Mouse (Mus musculus) adrenal gland, adult (tissue): ENCODE data around the gene Eif4enif1.

Source experiments
- DNase-seq, 2 experiments: peaks; one replicate each; pipeline ENCODE4 v3.0.0; 2022 to 2023; ENCODE audit warnings: low spot score in 1 of 2; ENCODE audit not compliant: inconsistent age in 2 of 2

The Eif4enif1 gene

DNA sequence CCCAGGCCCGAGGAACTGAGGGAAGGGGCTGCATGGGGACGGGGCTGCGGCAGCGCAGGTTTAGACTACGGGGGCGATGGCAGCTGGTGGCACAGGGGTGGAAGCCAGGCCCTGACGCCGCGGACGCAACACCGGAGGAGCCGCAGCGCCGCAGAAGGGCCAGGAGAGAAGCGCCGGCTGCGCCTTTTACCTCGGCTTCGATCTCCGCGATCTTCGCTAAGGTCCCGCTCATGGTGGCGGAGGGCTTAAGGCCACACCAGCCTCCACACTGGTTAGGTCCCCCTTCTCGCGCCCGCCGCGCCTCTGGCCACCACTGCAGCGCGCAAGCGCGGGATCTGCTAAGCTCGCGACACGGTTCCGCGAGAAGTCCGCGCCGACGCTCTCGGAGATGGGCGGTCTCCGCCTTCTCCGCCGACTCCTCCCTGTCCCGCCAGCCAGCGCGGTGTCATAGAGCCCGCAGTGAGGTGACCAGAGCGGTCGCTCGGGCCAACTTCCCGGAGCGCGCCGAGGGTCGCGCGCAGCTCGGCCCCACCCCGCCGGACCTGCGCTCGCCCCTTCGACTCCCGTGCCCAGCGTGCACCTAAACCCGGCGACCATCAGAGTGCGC, 64.0 kb downstream of the Eif4enif1 start, which contains the start of gene Drg1:
Drg1 (minus strand) TSS at position 337 of the 607 bp plus-strand sequence.
- peak; percentile 95 to 97 for DNase-seq

DNA sequence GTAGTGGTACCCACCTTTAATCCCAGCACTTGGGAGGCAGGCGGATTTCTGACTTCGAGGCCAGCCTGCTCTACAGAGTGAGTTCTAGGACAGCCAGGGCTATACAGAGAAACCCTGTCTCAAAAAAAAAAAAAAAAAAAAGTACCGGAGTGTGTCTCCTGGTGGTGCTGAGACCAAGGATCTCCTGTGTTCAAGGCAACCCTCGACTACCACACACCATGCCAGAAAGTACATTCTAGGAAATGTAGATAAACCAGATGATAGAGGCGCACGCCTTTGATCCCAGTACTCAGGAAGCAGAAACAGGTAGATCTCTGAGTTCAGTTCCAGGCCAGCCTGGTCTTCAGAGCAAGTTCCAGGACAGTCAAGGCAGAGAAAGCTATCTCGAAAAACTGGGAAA, 64.9 kb downstream of the Eif4enif1 start:
- peak in 1 of 2 experiments; percentile 37 for DNase-seq

DNA sequence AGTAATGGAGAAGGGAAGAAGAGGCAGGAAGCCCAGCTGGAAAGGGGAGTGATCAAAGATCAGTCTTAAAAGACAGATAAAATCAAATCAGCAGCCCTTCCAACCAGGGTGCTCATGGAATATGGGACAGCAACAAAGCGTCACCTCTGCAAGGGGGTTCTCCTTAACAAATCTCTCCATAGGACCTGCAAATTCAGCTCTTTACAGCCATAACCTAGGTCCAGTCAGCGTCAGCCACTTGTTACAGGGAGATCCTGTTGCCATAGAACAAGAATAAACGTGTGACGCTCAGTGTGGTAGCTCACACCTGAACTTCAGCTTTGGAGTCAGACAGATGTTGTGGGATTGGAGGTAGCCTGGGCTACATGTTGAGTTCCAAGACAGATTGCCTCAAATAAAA, 67.0 kb downstream of the Eif4enif1 start:
- DNase-seq = no peak

DNA sequence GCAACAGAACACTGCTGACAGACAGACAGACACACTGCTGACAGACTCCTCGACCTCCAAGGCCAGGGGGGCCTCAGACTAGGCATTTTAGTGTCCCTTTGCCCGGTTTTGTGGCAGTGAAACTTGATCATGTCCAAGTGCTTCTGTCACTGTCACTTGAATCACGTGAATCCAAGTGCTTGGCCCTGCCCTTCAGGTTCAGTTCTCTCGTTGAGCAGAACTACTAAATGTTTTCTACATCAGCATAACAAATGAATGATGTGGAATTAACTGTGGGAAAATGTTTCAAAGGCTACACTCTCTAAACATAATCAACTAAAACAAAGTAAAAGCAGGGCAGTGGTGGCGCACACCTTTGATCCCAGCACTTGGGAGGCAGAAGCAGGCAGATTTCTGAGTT, 76.2 kb downstream of the Eif4enif1 start:
- DNase-seq = no peak

DNA sequence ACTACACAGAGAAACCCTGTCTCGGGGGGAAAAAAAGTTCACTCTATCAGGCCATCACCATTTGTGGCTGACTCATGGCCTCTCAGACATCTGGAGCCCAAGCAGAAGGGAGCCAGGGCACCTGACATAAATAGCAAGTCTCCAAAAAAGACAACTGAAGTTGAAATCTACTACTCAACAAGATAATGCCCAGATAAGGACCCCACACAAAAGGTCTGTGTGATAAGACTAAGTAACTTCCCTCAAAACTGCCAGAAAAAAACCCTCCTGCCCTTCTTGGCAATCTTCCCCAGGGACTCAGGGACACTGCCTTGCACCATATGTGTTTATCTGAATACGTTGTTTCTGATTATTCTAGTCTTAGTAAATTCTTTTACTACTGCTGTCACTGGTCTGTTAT, 77.5 kb downstream of the Eif4enif1 start:
- no peak for DNase-seq

DNA sequence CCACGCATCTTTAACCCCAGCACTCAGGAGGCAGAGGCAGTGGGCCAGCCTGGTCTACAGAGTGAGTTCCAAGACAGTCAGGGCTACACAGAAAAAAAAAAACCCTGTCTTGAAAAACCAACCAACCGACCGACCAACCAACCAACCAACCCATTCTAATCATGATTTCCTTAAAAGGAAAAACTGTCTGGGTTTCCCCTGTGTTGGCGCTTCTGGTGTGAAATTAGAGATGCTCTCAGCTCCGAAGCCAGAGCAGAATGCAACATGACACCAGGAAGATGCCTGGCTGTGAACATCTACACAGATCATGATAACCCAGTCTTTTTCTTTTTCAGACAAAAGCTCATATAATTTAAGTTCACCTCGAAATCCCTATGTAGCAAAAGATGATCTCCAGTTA, 80.7 kb downstream of the Eif4enif1 start:
- no peak for DNase-seq

DNA sequence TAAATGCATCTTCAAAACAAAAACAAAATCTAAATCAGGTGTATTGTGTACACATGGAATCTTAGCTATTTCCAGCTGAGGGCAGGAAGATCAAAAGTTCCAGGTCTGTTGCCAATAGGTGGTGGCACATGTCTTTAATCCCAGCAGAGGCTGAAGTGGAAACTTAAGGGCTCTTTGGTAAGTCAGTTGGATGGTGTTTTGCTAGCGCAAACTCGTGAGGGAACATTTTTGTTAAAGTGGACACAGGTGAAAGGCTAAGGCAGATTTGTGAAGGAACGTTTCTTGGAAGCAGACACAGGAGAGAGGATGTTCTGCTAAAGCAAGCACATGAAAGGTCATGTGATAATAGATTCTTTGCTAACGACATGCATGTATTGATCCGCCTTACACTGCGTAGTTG, 81.5 kb downstream of the Eif4enif1 start:
- no peak for DNase-seq

DNA sequence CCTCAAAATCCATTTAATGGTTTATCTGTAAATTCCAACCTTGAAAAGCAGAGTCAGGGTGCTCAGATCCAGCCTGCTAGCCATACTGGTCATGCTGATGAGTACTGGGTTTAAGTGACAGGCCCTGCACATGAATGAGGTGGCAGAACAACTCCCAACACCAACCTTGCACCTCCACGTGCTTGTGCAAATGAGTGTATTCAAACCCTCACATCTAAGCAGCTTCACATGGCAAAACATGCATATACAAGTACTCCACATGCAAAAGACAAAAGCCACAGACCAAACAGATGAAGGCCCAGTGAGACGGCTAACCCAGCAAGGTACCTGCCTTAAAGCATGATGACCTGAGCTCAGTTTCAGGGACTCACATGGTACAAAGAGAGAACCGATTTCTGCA, 83.7 kb downstream of the Eif4enif1 start:
- DNase-seq = no peak

DNA sequence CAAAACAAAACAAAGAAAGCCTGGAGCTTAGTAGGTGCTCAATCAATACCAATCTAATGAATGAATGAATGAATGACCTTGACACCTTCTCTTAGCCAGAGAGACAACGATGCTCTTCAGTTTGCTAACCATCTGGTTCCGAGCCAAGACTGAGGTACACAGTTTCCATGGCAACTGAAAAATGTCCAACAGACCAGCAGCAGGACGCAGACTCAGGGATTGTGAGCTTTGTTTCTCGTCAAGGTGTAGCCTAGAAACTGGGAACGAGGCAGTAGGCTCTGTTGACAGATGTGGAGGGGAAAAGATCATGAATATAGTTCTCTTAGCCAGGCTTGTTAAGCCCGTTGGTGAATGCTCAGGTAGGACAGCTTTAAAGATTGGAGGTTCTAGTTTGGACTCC, 84.9 kb downstream of the Eif4enif1 start:
- DNase-seq = no peak

DNA sequence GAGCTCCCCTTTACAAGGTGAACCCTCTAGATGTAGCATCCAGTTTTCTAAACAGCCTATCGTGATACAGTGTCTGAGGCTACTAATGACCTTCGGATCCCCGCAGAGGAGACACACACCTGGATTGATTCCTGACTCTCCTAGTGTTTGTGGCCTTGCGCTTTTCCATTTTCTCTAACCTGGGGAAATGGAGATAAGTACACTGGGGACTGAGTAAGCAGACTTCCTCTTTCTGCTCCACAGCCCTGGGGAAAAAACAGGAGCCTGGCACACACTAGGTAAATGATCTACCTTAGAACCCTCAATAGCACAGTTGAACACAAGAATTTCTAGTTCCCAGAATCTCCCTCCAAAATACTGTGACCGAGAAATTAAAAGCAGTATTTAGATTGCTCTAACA, 85.7 kb downstream of the Eif4enif1 start:
- DNase-seq = no peak

DNA sequence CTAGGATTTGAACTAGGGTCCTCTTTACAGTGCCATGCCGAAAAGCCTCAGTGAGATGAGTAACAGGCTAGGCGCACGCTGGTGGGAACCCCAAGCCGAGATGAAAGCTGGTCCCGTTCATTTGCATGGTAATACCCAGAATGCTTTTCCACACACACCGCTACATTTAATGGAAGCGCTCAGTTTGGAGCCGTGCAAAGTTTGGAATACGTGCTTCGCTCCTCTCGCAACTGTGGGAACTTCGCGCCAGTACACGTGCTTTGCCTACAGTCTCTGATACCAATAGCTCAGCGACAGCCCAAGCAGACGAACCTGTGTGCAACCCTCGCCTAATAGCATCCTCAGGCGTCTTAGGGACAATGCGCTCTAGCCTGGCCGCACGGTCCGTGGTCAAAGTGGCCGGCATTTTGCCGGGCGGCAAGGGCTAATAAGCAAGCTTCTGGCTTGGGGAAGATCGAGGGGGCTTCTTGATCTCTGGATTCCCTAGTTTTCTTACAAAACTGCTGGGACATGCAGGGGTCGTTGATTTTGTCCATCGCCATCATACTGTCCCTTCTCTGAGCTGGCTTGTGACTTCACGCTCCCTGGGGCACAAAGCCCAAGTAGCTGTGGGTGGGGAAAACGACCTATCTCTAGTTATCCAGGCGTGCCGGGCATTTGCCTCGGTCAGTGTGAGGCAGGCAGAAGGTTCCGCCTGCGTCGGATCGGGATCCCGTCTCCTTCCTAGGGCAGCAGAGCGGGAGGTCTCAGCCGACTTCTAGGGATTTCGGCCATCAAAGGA, 86.5 kb downstream of the Eif4enif1 start, which contains the start of gene Patz1:
Patz1 (plus strand) TSS at position 354 of the 781 bp plus-strand sequence.
- DNase-seq = peak; percentile 72 to 90

DNA sequence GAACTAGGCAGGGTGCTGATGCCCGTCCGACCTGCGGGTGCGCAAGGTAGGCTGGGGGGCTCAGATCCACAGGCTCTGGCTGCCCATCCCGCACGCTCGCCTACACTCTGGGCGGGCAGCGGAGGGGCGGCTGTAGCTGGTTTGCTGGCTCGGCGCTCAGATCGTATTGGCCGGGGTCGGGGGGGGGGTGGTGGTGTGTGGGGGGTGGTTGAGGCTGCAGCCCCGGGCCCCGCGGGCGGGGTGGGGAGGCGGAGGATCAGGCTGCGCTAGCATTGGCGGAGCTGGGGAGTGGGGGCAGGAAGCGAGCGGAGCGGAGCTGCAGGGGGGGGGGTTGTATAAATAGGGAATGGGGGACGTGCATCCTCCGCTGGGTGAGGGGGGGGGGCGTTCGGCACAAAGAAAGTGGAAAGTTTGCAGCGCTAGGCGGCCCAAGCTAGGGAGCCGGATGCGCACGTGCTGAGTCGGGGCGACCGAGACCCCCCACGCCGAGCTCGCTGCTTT, 87.2 kb downstream of the Eif4enif1 start:
- DNase-seq = peak in 1 of 2 experiments; percentile 81

DNA sequence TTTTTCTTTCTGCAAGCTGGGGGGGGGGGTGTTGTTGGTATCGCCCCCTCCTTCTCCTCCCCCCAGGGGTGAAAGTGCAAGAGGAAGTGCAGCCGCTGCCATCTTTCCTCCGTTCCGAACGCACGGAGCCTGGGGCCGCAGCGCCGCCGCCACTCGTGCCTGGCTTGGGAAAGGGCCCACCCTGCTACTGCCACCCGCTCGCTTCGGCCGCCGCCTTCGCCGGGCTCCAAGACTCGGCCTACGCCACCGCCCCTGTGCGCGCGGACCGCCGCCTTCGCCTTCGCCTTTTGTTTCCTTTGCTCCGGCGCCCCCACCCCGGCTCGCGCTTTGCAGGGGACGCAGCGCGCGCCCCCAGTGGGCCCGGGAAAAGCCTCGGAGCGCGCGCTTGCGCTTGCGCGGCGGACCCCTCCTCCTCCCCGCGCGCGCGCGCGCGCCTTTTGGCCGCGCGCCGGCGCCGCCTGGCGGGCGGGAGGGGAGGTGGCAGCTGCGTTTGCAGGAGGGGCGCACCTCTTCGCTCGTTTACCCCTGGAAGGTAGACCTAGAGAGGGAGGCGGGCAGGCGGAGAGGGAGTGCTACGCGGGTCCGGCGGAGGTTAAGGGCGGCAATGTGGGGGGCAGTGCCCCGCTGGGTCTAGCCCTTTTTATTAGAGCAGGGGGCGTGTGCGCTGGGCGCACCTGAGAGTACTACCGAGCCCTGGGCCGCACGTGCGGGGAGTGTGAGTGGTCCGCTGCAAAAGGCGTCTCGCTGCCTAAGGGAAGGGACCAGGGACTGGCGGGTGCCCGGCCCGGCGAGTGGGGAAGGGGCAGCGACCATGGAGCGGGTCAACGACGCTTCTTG, 87.8 kb downstream of the Eif4enif1 start:
- DNase-seq = peak; percentile 87 to 96

DNA sequence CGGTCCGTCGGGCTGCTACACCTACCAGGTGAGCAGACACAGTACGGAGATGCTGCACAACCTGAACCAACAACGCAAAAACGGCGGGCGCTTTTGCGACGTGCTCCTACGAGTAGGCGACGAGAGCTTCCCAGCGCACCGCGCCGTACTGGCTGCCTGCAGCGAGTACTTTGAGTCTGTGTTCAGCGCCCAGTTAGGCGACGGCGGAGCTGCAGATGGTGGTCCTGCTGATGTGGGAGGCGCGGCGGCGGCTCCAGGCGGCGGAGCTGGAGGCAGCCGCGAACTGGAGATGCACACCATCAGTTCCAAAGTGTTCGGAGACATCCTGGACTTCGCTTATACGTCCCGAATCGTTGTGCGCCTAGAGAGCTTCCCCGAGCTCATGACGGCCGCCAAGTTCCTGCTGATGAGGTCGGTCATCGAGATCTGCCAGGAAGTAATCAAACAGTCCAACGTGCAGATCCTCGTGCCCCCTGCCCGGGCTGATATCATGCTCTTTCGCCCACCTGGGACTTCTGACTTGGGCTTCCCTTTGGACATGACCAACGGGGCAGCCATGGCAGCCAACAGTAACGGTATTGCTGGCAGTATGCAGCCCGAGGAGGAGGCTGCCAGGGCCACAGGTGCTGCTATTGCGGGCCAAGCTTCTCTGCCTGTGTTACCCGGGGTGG, 88.6 kb downstream of the Eif4enif1 start:
- peak; percentile 65 to 84 for DNase-seq

DNA sequence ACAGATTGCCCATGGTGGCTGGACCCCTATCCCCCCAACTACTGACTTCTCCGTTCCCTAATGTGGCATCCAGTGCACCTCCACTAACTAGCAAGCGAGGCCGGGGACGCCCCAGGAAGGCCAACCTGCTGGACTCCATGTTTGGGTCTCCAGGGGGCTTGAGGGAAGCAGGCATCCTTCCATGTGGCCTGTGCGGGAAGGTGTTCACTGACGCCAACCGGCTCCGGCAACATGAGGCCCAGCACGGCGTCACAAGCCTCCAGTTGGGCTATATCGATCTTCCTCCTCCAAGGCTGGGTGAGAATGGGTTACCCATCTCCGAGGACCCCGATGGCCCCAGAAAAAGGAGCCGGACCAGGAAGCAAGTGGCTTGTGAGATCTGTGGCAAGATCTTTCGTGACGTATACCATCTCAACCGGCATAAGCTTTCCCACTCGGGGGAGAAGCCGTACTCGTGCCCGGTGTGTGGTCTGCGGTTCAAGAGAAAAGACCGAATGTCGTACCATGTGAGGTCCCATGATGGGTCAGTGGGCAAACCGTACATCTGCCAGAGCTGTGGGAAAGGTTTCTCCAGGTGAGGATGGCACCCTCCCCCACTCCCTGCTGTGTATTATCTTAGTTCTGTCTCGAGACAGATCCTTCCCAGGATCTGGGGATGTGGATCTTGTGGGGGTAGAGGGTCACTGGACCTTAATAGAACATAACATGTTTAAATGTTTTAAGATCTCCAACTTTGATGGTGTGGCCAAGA, 89.3 kb downstream of the Eif4enif1 start:
- peak in 1 of 2 experiments; percentile 82 for DNase-seq

DNA sequence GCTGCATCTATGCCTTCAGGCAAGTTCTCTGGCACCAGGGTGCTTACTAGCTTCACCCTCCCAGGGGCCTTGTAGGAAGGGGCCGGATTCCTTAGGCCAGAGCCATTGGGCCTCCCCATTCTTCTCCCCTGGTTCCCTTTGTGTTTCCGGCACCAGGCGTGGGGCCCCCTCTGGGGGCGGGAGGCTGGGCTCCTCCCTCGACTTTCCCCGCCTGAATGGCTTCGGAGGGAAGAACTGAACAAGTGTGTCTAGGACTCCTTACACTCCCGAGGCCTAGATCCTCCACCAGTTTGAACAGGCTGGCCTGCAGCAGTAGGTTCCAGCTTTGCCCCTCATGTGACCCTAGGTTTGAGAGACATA, 89.8 kb downstream of the Eif4enif1 start:
- DNase-seq = peak; percentile 53 to 80

DNA sequence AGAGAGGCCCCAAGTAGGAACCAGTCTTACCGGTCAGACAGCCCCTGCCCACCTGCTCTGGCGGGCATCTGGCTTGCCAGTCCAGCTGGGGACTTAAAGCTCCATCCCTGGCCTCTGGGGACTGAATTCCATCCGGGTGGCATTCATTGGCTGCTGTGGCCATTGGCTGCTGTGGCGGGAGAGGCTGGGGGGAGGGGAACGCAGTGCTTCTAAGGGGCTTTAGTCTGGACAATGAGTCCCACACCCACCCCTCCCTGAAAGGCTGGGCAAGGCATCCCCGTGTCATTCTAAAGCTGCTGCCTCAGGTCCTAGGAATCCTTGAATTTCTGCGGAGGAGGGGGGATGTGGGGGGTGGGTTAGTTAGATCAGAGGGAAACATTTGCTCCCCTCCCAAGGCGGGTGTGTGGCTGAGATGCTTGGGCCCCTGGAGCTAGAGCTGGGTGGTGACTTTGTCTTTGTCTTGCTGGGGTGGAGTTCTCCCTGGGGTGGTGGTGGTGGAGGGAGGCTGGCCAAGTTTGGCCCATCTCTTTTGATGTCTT, 90.6 kb downstream of the Eif4enif1 start:
- DNase-seq = peak in 1 of 2 experiments; percentile 59

DNA sequence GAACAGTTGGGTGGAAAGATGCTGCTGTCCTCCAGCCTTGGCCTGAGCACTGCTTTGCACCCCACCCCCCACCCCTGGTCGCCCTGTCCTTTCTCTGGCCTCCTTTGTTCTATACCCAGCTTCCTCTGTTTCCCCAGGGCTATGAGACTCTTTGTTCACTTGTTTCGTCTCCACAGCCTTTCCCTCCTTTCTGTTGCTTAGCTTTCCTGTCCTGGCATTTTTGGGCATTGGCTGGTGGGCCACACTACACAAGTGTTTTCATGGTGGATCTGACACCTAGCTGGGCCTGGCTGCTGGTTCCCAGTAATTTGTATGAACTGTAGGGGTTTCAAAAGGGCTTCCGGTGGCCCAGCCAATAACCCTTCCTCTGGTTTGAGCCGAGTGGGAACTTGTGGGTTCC, 91.2 kb downstream of the Eif4enif1 start:
- DNase-seq = no peak
